Mouse (Mus musculus) CD4-positive, CD25-positive, alpha-beta regulatory T cell, adult 4 months (primary cell): ENCODE measurements around the gene Gm11114. TPM values are rescaled to one million over a fixed set of nuclear protein-coding genes. Genes with fewer than 3 reads are reported as not detected.

Experiments used
- ATAC-seq: one replicate; pipeline ENCODE4 v1.8.0; 2017
- polyA plus RNA-seq, 2 experiments: library from polyadenylated mRNA; unstranded; fragments of 100-300 nt; shearing (Covaris generic); gene quantifications; one replicate each; pipeline ENCODE4 v1.2.1; 2017

Gene Gm11114
- polyA plus RNA-seq, 2 experiments from 2014 or later, result not detected

DNA sequence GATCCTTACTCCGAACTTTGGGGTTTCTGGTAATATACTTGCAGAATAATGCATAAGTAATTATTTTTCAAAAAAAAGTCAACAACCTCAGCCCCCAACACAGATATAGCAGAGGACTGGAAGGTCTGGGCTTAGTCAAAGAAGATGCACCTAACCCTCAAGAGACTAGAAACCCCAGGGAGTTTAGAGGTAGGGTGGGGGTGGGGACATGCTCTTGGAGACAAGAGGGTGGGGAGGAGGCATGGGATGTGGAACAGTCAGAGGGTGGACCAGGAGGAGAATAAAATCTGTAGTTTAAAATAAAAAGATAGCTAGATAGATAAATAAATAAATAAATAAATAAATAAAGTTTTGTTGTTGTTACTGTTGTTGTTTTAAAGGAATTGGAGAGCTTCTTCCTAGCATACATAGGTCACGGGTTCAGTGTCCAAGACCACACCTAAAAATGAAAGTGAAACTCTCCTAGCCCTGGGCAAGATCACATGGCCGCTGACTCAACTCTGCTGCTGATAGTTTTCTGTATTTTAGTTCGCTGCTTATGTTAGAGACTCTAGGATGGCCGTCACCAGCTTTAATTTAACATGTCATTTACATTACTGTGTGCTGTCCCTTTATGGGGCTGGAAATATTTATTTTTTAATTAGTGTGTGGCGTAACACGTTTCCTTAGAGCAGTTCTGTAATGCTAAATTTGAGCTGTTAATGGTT lies 44.7 kb downstream of the Gm11114 start:
- ATAC-seq, result peak; percentile 37

Other genes starting within 250 kb of the Gm11114 start
- gene Tent5a, start 14.6 kb downstream of the Gm11114 start, polyA plus RNA-seq, result 10 to 100 TPM in 1 of 2 experiments, 1 to 10 TPM in 1; 9.1 to 11.6 TPM